Mouse (Mus musculus): ENCODE results near the gene Gba2. TPM values are rescaled to one million over a fixed set of nuclear protein-coding genes. Genes with fewer than 3 reads are reported as not detected.

The Gba2 gene
- polyA plus RNA-seq, 2 experiments, result 10.5 to 12.5 TPM

GRCm38 (mm10) chr4:43549055-43549454, 29.6 kb downstream of the Gba2 start:
- ATAC-seq (ENCODE audit: insufficient read depth) (no peak), DNase-seq (ENCODE audit: low read depth in 3 of 3, low spot score in 3 of 3) (no peak)
- H3K9me3 ChIP-seq (ENCODE audit: control insufficient read depth, low read length), result no peaks in the 10 kb centered on the region; the same call in 1 of the 2 replicates
- H3K4me3 ChIP-seq (ENCODE audit: insufficient read depth in 1 of 2, low read depth in 2 of 2, low read length in 2 of 2), result no peak overlapping the region
- H3K4me1 ChIP-seq (replicated peaks; ENCODE audit: control insufficient read depth in 2 of 2, insufficient read depth in 2 of 2, low read length in 1 of 2), result no peaks in the 10 kb centered on the region
- TF ChIP-seq EP300 (IDR thresholded peaks at IDR 0.05; ENCODE audit: low read depth) (no peak), CTCF (IDR thresholded peaks at IDR 0.05; ENCODE audit: low read depth) (no peak)
- WGBS (ENCODE audit: insufficient replicate concordance), result 91% methylated on average over 12 of the region's 12 CpGs
- H3K9ac ChIP-seq (replicated peaks), result no peak overlapping the region
- H3K27ac ChIP-seq, result no peak overlapping the region
- H3K36me3 ChIP-seq (replicated peaks; ENCODE audit: control insufficient read depth, insufficient read depth, low read depth), result peaks cover 100% of the 10 kb centered on the region
- H3K27me3 ChIP-seq (ENCODE audit: control insufficient read depth, insufficient read depth, low read length), result no peaks in the 10 kb centered on the region
- no peak overlapping the region for H3K4me2 ChIP-seq (ENCODE audit: low read depth)

DNA sequence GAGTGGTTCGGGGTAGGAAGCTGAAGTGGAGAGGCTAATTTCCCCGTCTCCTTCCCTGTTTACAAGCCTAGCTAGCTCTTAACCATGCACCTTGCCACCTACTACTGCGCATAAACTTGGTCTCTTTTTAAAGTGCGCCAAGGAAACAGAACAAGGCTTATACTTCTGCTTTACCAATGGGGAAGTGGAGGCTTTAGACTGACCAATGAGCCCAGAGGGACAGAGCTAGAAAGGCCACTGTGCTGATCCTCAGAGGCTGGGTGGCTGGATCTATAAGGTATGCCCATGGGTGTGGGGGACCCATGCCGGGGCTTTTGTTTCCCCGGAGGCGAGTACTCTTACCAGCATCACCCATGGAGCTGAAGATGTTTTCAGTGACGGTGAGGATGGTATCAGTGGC, 31.5 kb downstream of the Gba2 start:
- no peak for ATAC-seq (ENCODE audit: insufficient read depth)
- Histone ChIP-seq H3K4me3 (ENCODE audit: insufficient read depth in 1 of 2, low read depth in 2 of 2, low read length in 2 of 2) (no peak overlapping the region), H3K9ac (replicated peaks) (no peak overlapping the region), H3K9me3 (ENCODE audit: control insufficient read depth, low read length) (no peaks in the 10 kb centered on the region), H3K27ac (no peak overlapping the region), H3K4me2 (ENCODE audit: low read depth) (no peak overlapping the region), H3K36me3 (replicated peaks; ENCODE audit: control insufficient read depth, insufficient read depth, low read depth) (peaks cover 100% of the 10 kb centered on the region), H3K27me3 (ENCODE audit: control insufficient read depth, insufficient read depth, low read length) (no peaks in the 10 kb centered on the region), H3K4me1 (replicated peaks; ENCODE audit: control insufficient read depth in 2 of 2, insufficient read depth in 2 of 2, low read length in 1 of 2) (no peaks in the 10 kb centered on the region)
- TF ChIP-seq CTCF (IDR thresholded peaks at IDR 0.05; ENCODE audit: low read depth), result no peak
- TF ChIP-seq EP300 (IDR thresholded peaks at IDR 0.05; ENCODE audit: low read depth), result no peak
- 91% methylated on average over 8 of the region's 8 CpGs for WGBS (ENCODE audit: insufficient replicate concordance)
- no peak for DNase-seq (ENCODE audit: low read depth in 3 of 3, low spot score in 3 of 3)

GRCm38 (mm10) chr4:43546375-43547047, 32.2 kb downstream of the Gba2 start:
- H3K27me3 ChIP-seq (ENCODE audit: control insufficient read depth, insufficient read depth, low read length), result no peaks in the 10 kb centered on the region
- H3K4me2 ChIP-seq (ENCODE audit: low read depth), result no peak overlapping the region
- TF ChIP-seq EP300 (IDR thresholded peaks at IDR 0.05; ENCODE audit: low read depth) (no peak), CTCF (IDR thresholded peaks at IDR 0.05; ENCODE audit: low read depth) (no peak)
- H3K4me3 ChIP-seq (ENCODE audit: insufficient read depth in 1 of 2, low read depth in 2 of 2, low read length in 2 of 2), result no peak overlapping the region
- H3K4me1 ChIP-seq (replicated peaks; ENCODE audit: control insufficient read depth in 2 of 2, insufficient read depth in 2 of 2, low read length in 1 of 2), result no peaks in the 10 kb centered on the region
- ATAC-seq (ENCODE audit: insufficient read depth), result no peak
- peaks cover 100% of the 10 kb centered on the region for H3K36me3 ChIP-seq (replicated peaks; ENCODE audit: control insufficient read depth, insufficient read depth, low read depth)
- H3K9me3 ChIP-seq (ENCODE audit: control insufficient read depth, low read length), result no peaks in the 10 kb centered on the region
- WGBS (ENCODE audit: insufficient replicate concordance), result 83% methylated on average over 12 of the region's 12 CpGs
- H3K9ac ChIP-seq (replicated peaks), result no peak overlapping the region
- no peak for DNase-seq (ENCODE audit: low read depth in 3 of 3, low spot score in 3 of 3)
- H3K27ac ChIP-seq, result no peak overlapping the region

DNA sequence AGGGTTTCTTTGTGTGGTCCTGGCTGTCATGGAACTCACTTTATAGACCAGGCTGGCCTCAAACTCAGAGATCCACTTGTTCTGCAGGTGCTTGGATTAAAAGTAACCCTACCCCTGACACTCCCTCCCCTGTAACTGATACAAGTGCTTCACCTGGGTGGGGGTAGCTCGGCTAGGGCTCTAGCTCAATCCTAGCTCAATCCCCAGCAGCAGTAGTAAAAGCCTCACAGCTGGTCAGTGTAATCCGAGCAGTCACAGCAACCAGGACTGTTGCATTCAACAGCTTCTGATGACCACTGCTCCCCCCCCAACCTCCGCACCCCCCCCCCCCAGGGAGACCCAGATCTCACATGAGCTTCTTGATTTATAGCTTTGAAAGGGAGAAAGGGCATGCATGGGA, 36.6 kb downstream of the Gba2 start:
- Histone ChIP-seq H3K27ac (no peak overlapping the region), H3K4me3 (ENCODE audit: insufficient read depth in 1 of 2, low read depth in 2 of 2, low read length in 2 of 2) (no peak overlapping the region), H3K36me3 (replicated peaks; ENCODE audit: control insufficient read depth, insufficient read depth, low read depth) (peaks cover 97% of the 10 kb centered on the region), H3K27me3 (ENCODE audit: control insufficient read depth, insufficient read depth, low read length) (no peaks in the 10 kb centered on the region), H3K9me3 (ENCODE audit: control insufficient read depth, low read length) (no peaks in the 10 kb centered on the region), H3K4me1 (replicated peaks; ENCODE audit: control insufficient read depth in 2 of 2, insufficient read depth in 2 of 2, low read length in 1 of 2) (no peaks in the 10 kb centered on the region), H3K9ac (replicated peaks) (no peak overlapping the region), H3K4me2 (ENCODE audit: low read depth) (no peak overlapping the region)
- ATAC-seq (ENCODE audit: insufficient read depth), result no peak
- DNase-seq (ENCODE audit: low read depth in 3 of 3, low spot score in 3 of 3), result no peak
- TF ChIP-seq EP300 (IDR thresholded peaks at IDR 0.05; ENCODE audit: low read depth) (no peak), CTCF (IDR thresholded peaks at IDR 0.05; ENCODE audit: low read depth) (no peak)
- 82% methylated on average over 3 of the region's 3 CpGs for WGBS (ENCODE audit: insufficient replicate concordance)

- Histone ChIP-seq H3K27ac (no peak overlapping the region), H3K36me3 (replicated peaks; ENCODE audit: control insufficient read depth, insufficient read depth, low read depth) (peaks cover 97% of the 10 kb centered on the region), H3K4me1 (replicated peaks; ENCODE audit: control insufficient read depth in 2 of 2, insufficient read depth in 2 of 2, low read length in 1 of 2) (no peaks in the 10 kb centered on the region), H3K4me3 (ENCODE audit: insufficient read depth in 1 of 2, low read depth in 2 of 2, low read length in 2 of 2) (no peak overlapping the region), H3K27me3 (ENCODE audit: control insufficient read depth, insufficient read depth, low read length) (no peaks in the 10 kb centered on the region), H3K4me2 (ENCODE audit: low read depth) (no peak overlapping the region), H3K9me3 (ENCODE audit: control insufficient read depth, low read length) (no peaks in the 10 kb centered on the region), H3K9ac (replicated peaks) (no peak overlapping the region)
- TF ChIP-seq EP300 (IDR thresholded peaks at IDR 0.05; ENCODE audit: low read depth) (no peak), CTCF (IDR thresholded peaks at IDR 0.05; ENCODE audit: low read depth) (no peak)
- no peak for ATAC-seq (ENCODE audit: insufficient read depth)
- no peak for DNase-seq (ENCODE audit: low read depth in 3 of 3, low spot score in 3 of 3)
- 90% methylated on average over 9 of the region's 9 CpGs for WGBS (ENCODE audit: insufficient replicate concordance)
Observed at GRCm38 (mm10) chr4:43536031-43536430, 42.6 kb downstream of the Gba2 start.

Data from liver, embryonic 14.5 days (tissue).